22 mouse cellular contexts compared by ENCODE assay signal in genomic region chr19:51977236-51977961, GRCm38 (mm10).
A peak's percentile ranks its signal among the peaks of the same experiment; 100 is the strongest.
DNase-seq lines count a peak whose midpoint lies in the region; ATAC-seq and TF ChIP-seq lines count a peak whose summit lies in the region.
"Had no signal": no experiment of that assay in that cellular context is flagged by ENCODE, and none has a peak within 500 bp of the region (broad histone marks: within the 10 kb centered on the region; RNA-seq: fewer than 3 reads in every experiment).

No protein-coding gene starts in this region.

- peak; percentile 47; the same call in 1 of the 2 replicates for ATAC-seq in hindbrain, postnatal 0 days
- peak; percentile 36; the same call in 1 of the 2 replicates for ATAC-seq in midbrain, embryonic 16.5 days
- ATAC-seq: intestine, postnatal 0 days; liver, postnatal 0 days had no signal

- H3K27ac ChIP-seq in hindbrain, postnatal 0 days, result no peak overlapping the region
- no peak overlapping the region for H3K27ac ChIP-seq in hindbrain, embryonic 10.5 days
- H3K27ac ChIP-seq in midbrain, embryonic 16.5 days (ENCODE audit: low read length), result no peak overlapping the region
- H3K27ac ChIP-seq: embryonic facial prominence, embryonic 10.5 days; hindbrain, embryonic 14.5 days; layer of hippocampus, adult 2 months; limb, embryonic 10.5 days; neural tube, embryonic 13.5 days had no signal

- H3K9ac ChIP-seq in hindbrain, postnatal 0 days (replicated peaks; ENCODE audit: low read length), result no peak overlapping the region
- no peak overlapping the region for H3K9ac ChIP-seq in midbrain, embryonic 16.5 days (ENCODE audit: low read depth, low read length)
- H3K9ac ChIP-seq: heart, embryonic 12.5 days; hindbrain, embryonic 14.5 days; liver, postnatal 0 days; neural tube, embryonic 13.5 days had no signal

- no peak for TF ChIP-seq CTCF in hindbrain, postnatal 0 days (IDR thresholded peaks at IDR 0.05; ENCODE audit: low read depth)

- intact Hi-C loops in gastrocnemius, postnatal 36 days (cut with DNase I), result no loop called here

- no peaks in the 10 kb centered on the region for H3K4me1 ChIP-seq in hindbrain, postnatal 0 days (ENCODE audit: insufficient read depth, low read length)
- no peaks in the 10 kb centered on the region for H3K4me1 ChIP-seq in hindbrain, embryonic 10.5 days (replicated peaks)
- peaks cover 5% of the 10 kb centered on the region; the same call in 1 of the 2 replicates for H3K4me1 ChIP-seq in midbrain, embryonic 16.5 days (ENCODE audit: control insufficient read depth, insufficient read depth, low read length)
- H3K4me1 ChIP-seq: embryonic facial prominence, embryonic 10.5 days; heart, embryonic 12.5 days; limb, embryonic 10.5 days had no signal

- peak; percentile 61 to 68 for DNase-seq in cerebellum, postnatal 10 days
- no peak for DNase-seq in cerebellum, postnatal 4 days (ENCODE audit: low spot score in 2 of 2)
- DNase-seq in hindbrain, postnatal 0 days (ENCODE audit: low spot score), result peak; percentile 47
- no peak for DNase-seq in hindbrain, embryonic 10.5 days (ENCODE audit: low spot score)
- peak; percentile 5 for DNase-seq in fat pad, adult 2 months (ENCODE audit: extremely low read depth, low read depth, low spot score)
- DNase-seq in gastrocnemius, postnatal 36 days, result no peak
- DNase-seq in MN1 (ENCODE audit: low spot score), result no peak
- DNase-seq: adrenal gland, postnatal 25 days; heart, adult 11 months; heart, postnatal 14 days; kidney, postnatal 10 days; liver, postnatal 0 days; lung, postnatal 14 days; thymus, postnatal 36 days had no signal

- H3K9me3 ChIP-seq in hindbrain, postnatal 0 days (ENCODE audit: low read length), result no peaks in the 10 kb centered on the region
- H3K9me3 ChIP-seq in hindbrain, embryonic 10.5 days, result no peaks in the 10 kb centered on the region
- no peaks in the 10 kb centered on the region for H3K9me3 ChIP-seq in midbrain, embryonic 16.5 days (replicated peaks; ENCODE audit: control insufficient read depth, low read length, poor library complexity, severe bottlenecking)
- H3K9me3 ChIP-seq: embryonic facial prominence, embryonic 10.5 days; heart, embryonic 12.5 days; limb, embryonic 10.5 days; neural tube, embryonic 13.5 days had no signal

- no peaks in the 10 kb centered on the region for H3K27me3 ChIP-seq in hindbrain, postnatal 0 days (ENCODE audit: insufficient read depth, low read length)
- H3K27me3 ChIP-seq in hindbrain, embryonic 10.5 days (ENCODE audit: insufficient read depth, poor library complexity, severe bottlenecking), result no peaks in the 10 kb centered on the region
- no peaks in the 10 kb centered on the region for H3K27me3 ChIP-seq in midbrain, embryonic 16.5 days (ENCODE audit: control insufficient read depth, insufficient read depth, low read depth, low read length)
- H3K27me3 ChIP-seq: heart, embryonic 12.5 days; neural tube, embryonic 13.5 days had no signal

- no peaks in the 10 kb centered on the region for H3K36me3 ChIP-seq in hindbrain, postnatal 0 days (ENCODE audit: insufficient read depth, low read length)
- H3K36me3 ChIP-seq in hindbrain, embryonic 10.5 days, result no peaks in the 10 kb centered on the region
- no peaks in the 10 kb centered on the region for H3K36me3 ChIP-seq in midbrain, embryonic 16.5 days (ENCODE audit: control insufficient read depth, insufficient read depth, low read length)
- H3K36me3 ChIP-seq: embryonic facial prominence, embryonic 10.5 days; heart, embryonic 12.5 days; limb, embryonic 10.5 days; neural tube, embryonic 13.5 days had no signal

- no peak overlapping the region for H3K4me3 ChIP-seq in hindbrain, postnatal 0 days (ENCODE audit: low read length)
- H3K4me3 ChIP-seq in hindbrain, embryonic 10.5 days, result no peak overlapping the region
- H3K4me3 ChIP-seq in midbrain, embryonic 16.5 days (ENCODE audit: low read depth, low read length), result no peak overlapping the region
- H3K4me3 ChIP-seq: embryonic facial prominence, embryonic 10.5 days; heart, embryonic 12.5 days; layer of hippocampus, adult 2 months; limb, embryonic 10.5 days; neural tube, embryonic 13.5 days had no signal

- 28% methylated on average over 4 of the region's 4 CpGs for WGBS in hindbrain, postnatal 0 days
- 76% methylated on average over 4 of the region's 4 CpGs for WGBS in hindbrain, embryonic 10.5 days
- 20% methylated on average over 4 of the region's 4 CpGs for WGBS in midbrain, embryonic 16.5 days

- H3K4me2 ChIP-seq in hindbrain, postnatal 0 days (ENCODE audit: low read depth, low read length), result no peak overlapping the region
- no peak overlapping the region for H3K4me2 ChIP-seq in midbrain, embryonic 16.5 days (ENCODE audit: low read length)
- H3K4me2 ChIP-seq: heart, embryonic 12.5 days; hindbrain, embryonic 14.5 days; neural tube, embryonic 13.5 days had no signal

Comparison
In these comparisons a context has a peak if more than half of its experiments do, and no peak if none do; other contexts are left out.
1. DNase-seq: peak in cerebellum, postnatal 10 days (2 of 2), hindbrain, postnatal 0 days (single experiment) and fat pad, adult 2 months (single experiment); none in cerebellum, postnatal 4 days (0 of 2), hindbrain, embryonic 10.5 days (single experiment), gastrocnemius, postnatal 36 days (0 of 2) and MN1 (single experiment).